Mouse (Mus musculus) megakaryocyte, embryonic 14.5 days (primary cell): ENCODE measurements around the gene Slc22a1.

Source experiments
- FLI1 ChIP-seq: IDR thresholded peaks from 2 replicates; pipeline ENCODE4 v1.6.1; 2012; ENCODE audit warnings: low read length, inconsistent platforms, mixed read lengths
- GATA1 ChIP-seq: IDR thresholded peaks from 3 replicates; pipeline ENCODE4 v1.6.1; 2012; ENCODE audit warnings: mixed read lengths, low read length, inconsistent platforms, borderline replicate concordance

- TF ChIP-seq GATA1 (no peak), FLI1 (no peak)
Measured at GRCm38 (mm10) chr17:12724767-12725744, 49.4 kb upstream of the Slc22a1 start.
